Mouse (Mus musculus) midbrain, embryonic 11.5 days (tissue): ENCODE data around the gene Nr2c2ap. TPM values are rescaled to one million over a fixed set of nuclear protein-coding genes. Genes with fewer than 3 reads are reported as not detected.

ENCODE experiments used
- ATAC-seq: fragments of 200-750 bp; cut with Nextera tagmentation; 2 replicates; pipeline ENCODE4 v1.8.0; 2017; ENCODE audit warnings: moderate TSS enrichment, moderate library complexity; ENCODE audit not compliant: low FRiP score
- DNase-seq: peaks from one replicate; pipeline ENCODE4 v3.0.0; 2015; ENCODE audit warnings: low spot score; ENCODE audit errors: missing footprints
- H3K27ac ChIP-seq: fragments of 300-500 bp; sonication (generic); 2 replicates; pipeline ENCODE4 v1.5.1; 2014; ENCODE audit warnings: low read depth, low read length
- H3K27me3 ChIP-seq: fragments of 300-500 bp; sonication (generic); 2 replicates; pipeline ENCODE4 v1.6.1; 2014; ENCODE audit warnings: mild to moderate bottlenecking, low read length, moderate library complexity, mixed read lengths; ENCODE audit not compliant: control insufficient read depth, insufficient read depth
- H3K36me3 ChIP-seq: fragments of 300-500 bp; sonication (generic); 2 replicates; pipeline ENCODE4 v1.6.1; 2014; ENCODE audit warnings: mild to moderate bottlenecking, low read length, moderate library complexity, mixed read lengths; ENCODE audit not compliant: control insufficient read depth, insufficient read depth
- H3K4me1 ChIP-seq: fragments of 300-500 bp; sonication (generic); 2 replicates; pipeline ENCODE4 v1.6.1; 2014; ENCODE audit warnings: low read length; ENCODE audit not compliant: control insufficient read depth, insufficient read depth
- H3K4me2 ChIP-seq: fragments of 300-500 bp; sonication (generic); 2 replicates; pipeline ENCODE4 v1.6.1; 2014; ENCODE audit warnings: mild to moderate bottlenecking, moderate library complexity
- H3K4me3 ChIP-seq: fragments of 300-500 bp; sonication (generic); 2 replicates; pipeline ENCODE4 v1.5.1; 2014; ENCODE audit warnings: low read depth, low read length
- H3K9ac ChIP-seq: fragments of 300-500 bp; sonication (generic); 2 replicates; pipeline ENCODE4 v1.6.1; 2014; ENCODE audit warnings: low read length
- H3K9me3 ChIP-seq: fragments of 300-500 bp; sonication (generic); 2 replicates; pipeline ENCODE4 v1.6.1; 2016; ENCODE audit warnings: low read length; ENCODE audit not compliant: control insufficient read depth
- WGBS: fragments of 180-500 bp; shearing (Covaris S2); extraction: QIAGEN DNeasy Blood & Tissue Kit; methylation state at CpG from one replicate; pipeline ENCODE4 v1.1.7; 2014; 5-methylcytosine and 5-hydroxymethylcytosine counted together
- microRNA-seq: library from miRNA; unstranded; fragments of <30 nt; microRNA quantifications from one replicate; pipeline ENCODE4, GENCODE M21; 2017
- polyA plus RNA-seq: library from polyadenylated mRNA; unstranded; fragments of >200 nt; fragmentation: Nextera tagmentation; extraction: Ambion mirVana; gene quantifications from 2 replicates; pipeline ENCODE4 v1.2.1, GENCODE M21; 2014

The Nr2c2ap gene
- polyA plus RNA-seq, 1 experiment from 2014 or later, result 14.3 TPM

- no peaks in the 10 kb centered on the region; the same call in 1 of the 2 replicates for H3K36me3 ChIP-seq
- WGBS, result 93% methylated on average over 4 of the region's 4 CpGs
These were observed 52.1 kb downstream of the Nr2c2ap start for GRCm38 (mm10) chr8:70183194-70183593.

More at GRCm38 (mm10) chr8:70183194-70183593, 52.1 kb downstream of the Nr2c2ap start:
- DNase-seq (no peak), ATAC-seq (no peak)
- Histone ChIP-seq H3K4me1 (no peaks in the 10 kb centered on the region), H3K4me2 (no peak overlapping the region), H3K27ac (no peak overlapping the region), H3K4me3 (no peak overlapping the region), H3K9ac (no peak overlapping the region), H3K27me3 (no peaks in the 10 kb centered on the region), H3K9me3 (no peaks in the 10 kb centered on the region)

Small RNA genes lying within 50 kb of the gene (microRNA-seq; reads per million reads assigned to microRNA genes)
- 0.95 reads per million for gene Mir7066

Other genes starting within 250 kb of the Nr2c2ap start
- gene Cilp2, start 243.6 kb upstream of the Nr2c2ap start, polyA plus RNA-seq, result 0.31 and 0.40 TPM in 2 replicates
- 3.4 and 4.0 TPM in 2 replicates for gene Tssk6, start 229.1 kb upstream of the Nr2c2ap start, polyA plus RNA-seq
- gene Ndufa13, start 228.8 kb upstream of the Nr2c2ap start, polyA plus RNA-seq, result 167 and 172 TPM in 2 replicates
- gene Yjefn3, start 228.6 kb upstream of the Nr2c2ap start, polyA plus RNA-seq, result 3.2 and 3.6 TPM in 2 replicates
- gene Gatad2a, start 134.9 kb upstream of the Nr2c2ap start, polyA plus RNA-seq, result 52.7 and 65.2 TPM in 2 replicates
- gene Mau2, start 88.6 kb upstream of the Nr2c2ap start, polyA plus RNA-seq, result 46.2 and 49.3 TPM in 2 replicates
- gene Sugp1, start 88.5 kb upstream of the Nr2c2ap start, polyA plus RNA-seq, result 33.3 and 35.3 TPM in 2 replicates
- gene Tm6sf2, start 58.4 kb upstream of the Nr2c2ap start, polyA plus RNA-seq, result 0.95 and 1.6 TPM in 2 replicates
- 0.04 and 0.22 TPM in 2 replicates for gene Hapln4, start 47.9 kb upstream of the Nr2c2ap start, polyA plus RNA-seq
- gene Ncan, start 10.5 kb upstream of the Nr2c2ap start, polyA plus RNA-seq, result 47.2 and 52.4 TPM in 2 replicates
- gene Rfxank, start 7.8 kb downstream of the Nr2c2ap start, polyA plus RNA-seq, result 10.8 and 11.7 TPM in 2 replicates
- 37.4 and 41.3 TPM in 2 replicates for gene Borcs8, start 8.2 kb downstream of the Nr2c2ap start, polyA plus RNA-seq
- gene Mef2b, start 8.4 kb downstream of the Nr2c2ap start, polyA plus RNA-seq, result 0.23 and 0.40 TPM in 2 replicates
- gene Tmem161a, start 41.0 kb downstream of the Nr2c2ap start, polyA plus RNA-seq, result 28.6 and 33.3 TPM in 2 replicates
- 1.6 and 2.1 TPM in 2 replicates for gene Slc25a42, start 81.0 kb downstream of the Nr2c2ap start, polyA plus RNA-seq
- gene Sugp2, start 102.9 kb downstream of the Nr2c2ap start, polyA plus RNA-seq, result 42.4 and 47.5 TPM in 2 replicates
- gene Armc6, start 103.1 kb downstream of the Nr2c2ap start, polyA plus RNA-seq, result 27.3 and 31.1 TPM in 2 replicates
- gene Homer3, start 151.5 kb downstream of the Nr2c2ap start, polyA plus RNA-seq, result 50.5 and 61.2 TPM in 2 replicates
- gene Ddx49, start 171.2 kb downstream of the Nr2c2ap start, polyA plus RNA-seq, result 45.7 and 49.7 TPM in 2 replicates
- gene Cope, start 171.2 kb downstream of the Nr2c2ap start, polyA plus RNA-seq, result 230 and 240 TPM in 2 replicates
- gene Cers1, start 184.4 kb downstream of the Nr2c2ap start, polyA plus RNA-seq, result 5.5 and 7.0 TPM in 2 replicates
- 0.43 and 1.3 TPM in 2 replicates for gene Gdf1, start 198.5 kb downstream of the Nr2c2ap start, polyA plus RNA-seq
- 19.6 and 19.8 TPM in 2 replicates for gene Upf1, start 221.9 kb downstream of the Nr2c2ap start, polyA plus RNA-seq
- gene Comp, start 242.2 kb downstream of the Nr2c2ap start, polyA plus RNA-seq, result 0.21 TPM in 1 of 2 replicates, not detected in the other